Mouse (Mus musculus) E14TG2a.4 (cell line): ENCODE measurements around the gene Ascl1.
A peak's percentile ranks its signal among the peaks of the same experiment; 100 is the strongest.

ENCODE experiments used
- H3K27me3 ChIP-seq: 2 replicates; pipeline ENCODE4 v1.6.1; 2014; ENCODE audit warnings: low read length, control low read depth; ENCODE audit not compliant: insufficient read depth
- H3K36me3 ChIP-seq: 2 replicates; pipeline ENCODE4 v1.6.1; 2014; ENCODE audit warnings: low read length, control low read depth; ENCODE audit not compliant: insufficient read depth
- H3K4me1 ChIP-seq: replicated peaks from 2 replicates; pipeline ENCODE4 v1.6.1; 2014; ENCODE audit warnings: low read depth, low read length, control low read depth
- H3K4me3 ChIP-seq: replicated peaks from 2 replicates; pipeline ENCODE4 v1.5.1; 2014; ENCODE audit warnings: mild to moderate bottlenecking, low read length
- H3K9me3 ChIP-seq: 2 replicates; pipeline ENCODE4 v1.6.1; 2014; ENCODE audit warnings: low read length, control low read depth
- CTCF ChIP-seq: conservative IDR thresholded peaks from 2 replicates; pipeline ENCODE4 v1.5.1; 2014; ENCODE audit warnings: low read length
- NANOG ChIP-seq: IDR thresholded peaks from 2 replicates; pipeline ENCODE4 v1.6.1; 2014; ENCODE audit warnings: borderline replicate concordance, low read length, mixed read lengths
- POU5F1 ChIP-seq: IDR thresholded peaks from 2 replicates; pipeline ENCODE4 v1.6.1; 2014; ENCODE audit warnings: low read length, borderline replicate concordance

The Ascl1 gene

DNA sequence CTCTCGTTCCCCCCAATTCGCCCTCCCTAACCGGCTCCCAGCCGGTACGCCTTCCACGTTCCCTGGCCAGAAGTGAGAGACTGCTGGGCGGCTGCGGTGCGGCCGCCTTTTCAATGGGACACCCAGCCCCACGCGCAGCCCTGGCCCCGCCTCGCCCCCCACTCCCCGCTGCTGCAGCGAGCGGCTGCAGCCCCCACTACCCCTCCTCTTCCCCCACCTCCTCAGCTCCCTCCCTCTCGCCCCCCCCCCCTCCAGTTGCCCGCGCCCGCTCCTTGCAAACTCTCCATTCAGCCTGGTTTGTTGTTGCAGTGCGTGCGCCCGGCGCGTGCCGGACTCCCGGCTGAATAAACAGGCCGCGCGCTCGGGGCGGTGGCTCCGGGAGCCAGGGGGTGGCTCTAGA lies at the start of gene Ascl1:
Ascl1 (minus strand) TSS at position 85 of the 400 bp plus-strand sequence.
- no peaks in the 10 kb centered on the region for H3K9me3 ChIP-seq
- peaks cover 85% of the 10 kb centered on the region for H3K27me3 ChIP-seq
- H3K4me1 ChIP-seq, result peaks cover 24% of the 10 kb centered on the region
- peak within 1 kb of the TSS; percentile 78 for H3K4me3 ChIP-seq
- TF ChIP-seq POU5F1 (no peak), NANOG (no peak), CTCF (no peak)
- no peaks in the 10 kb centered on the region for H3K36me3 ChIP-seq

DNA sequence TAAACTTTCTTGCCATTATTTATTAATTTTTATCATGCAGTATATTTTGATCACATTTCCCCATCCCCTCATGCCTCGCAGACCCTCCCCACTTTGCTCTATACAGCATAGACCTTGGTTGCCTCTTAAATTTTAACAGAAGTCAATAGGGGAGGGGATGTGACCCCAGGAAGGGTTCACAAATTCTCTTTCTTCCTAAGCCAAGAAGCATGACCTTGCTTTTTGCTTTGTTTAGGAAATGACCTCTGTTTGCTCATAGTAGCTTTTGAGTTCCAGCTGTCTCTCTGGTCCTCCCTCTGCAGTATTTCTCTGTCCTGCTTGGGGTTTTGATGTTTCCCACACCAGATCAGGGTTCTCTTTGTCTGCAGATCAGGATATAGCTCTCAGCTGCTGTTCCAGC lies 40.7 kb upstream of the Ascl1 start:
- no peak for TF ChIP-seq NANOG
- TF ChIP-seq POU5F1, result no peak
- no peak for TF ChIP-seq CTCF
- Histone ChIP-seq H3K4me3 (no peak overlapping the region), H3K36me3 (no peaks in the 10 kb centered on the region), H3K9me3 (no peaks in the 10 kb centered on the region), H3K4me1 (no peaks in the 10 kb centered on the region), H3K27me3 (no peaks in the 10 kb centered on the region)

DNA sequence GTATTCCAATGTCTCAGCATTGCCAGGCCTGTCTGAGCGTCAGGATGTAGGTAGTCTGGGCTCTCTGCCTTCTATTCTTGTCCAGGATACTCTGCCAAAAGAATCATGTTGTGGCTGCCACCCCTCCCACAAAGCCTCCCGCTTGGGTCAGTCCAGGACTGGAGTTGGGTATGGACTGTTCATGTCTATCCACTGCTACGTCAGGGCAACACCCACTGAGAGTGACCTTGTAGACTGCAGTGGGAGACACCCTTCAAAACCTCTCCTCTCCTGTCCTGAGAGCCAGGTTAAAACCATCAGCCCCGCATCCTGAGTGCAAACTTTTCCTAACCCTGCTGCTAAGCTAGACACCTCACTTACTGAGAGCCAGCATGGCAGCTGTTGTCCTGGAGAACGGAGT lies 28.2 kb upstream of the Ascl1 start, which contains the start of gene Pah:
Pah (plus strand) TSS at position 150 of the 400 bp plus-strand sequence.
- TF ChIP-seq NANOG (no peak), CTCF (no peak), POU5F1 (no peak)
- H3K27me3 ChIP-seq, result no peaks in the 10 kb centered on the region
- H3K4me1 ChIP-seq, result no peaks in the 10 kb centered on the region
- no peak within 1 kb of the TSS for H3K4me3 ChIP-seq
- no peaks in the 10 kb centered on the region for H3K36me3 ChIP-seq
- H3K9me3 ChIP-seq, result no peaks in the 10 kb centered on the region

DNA sequence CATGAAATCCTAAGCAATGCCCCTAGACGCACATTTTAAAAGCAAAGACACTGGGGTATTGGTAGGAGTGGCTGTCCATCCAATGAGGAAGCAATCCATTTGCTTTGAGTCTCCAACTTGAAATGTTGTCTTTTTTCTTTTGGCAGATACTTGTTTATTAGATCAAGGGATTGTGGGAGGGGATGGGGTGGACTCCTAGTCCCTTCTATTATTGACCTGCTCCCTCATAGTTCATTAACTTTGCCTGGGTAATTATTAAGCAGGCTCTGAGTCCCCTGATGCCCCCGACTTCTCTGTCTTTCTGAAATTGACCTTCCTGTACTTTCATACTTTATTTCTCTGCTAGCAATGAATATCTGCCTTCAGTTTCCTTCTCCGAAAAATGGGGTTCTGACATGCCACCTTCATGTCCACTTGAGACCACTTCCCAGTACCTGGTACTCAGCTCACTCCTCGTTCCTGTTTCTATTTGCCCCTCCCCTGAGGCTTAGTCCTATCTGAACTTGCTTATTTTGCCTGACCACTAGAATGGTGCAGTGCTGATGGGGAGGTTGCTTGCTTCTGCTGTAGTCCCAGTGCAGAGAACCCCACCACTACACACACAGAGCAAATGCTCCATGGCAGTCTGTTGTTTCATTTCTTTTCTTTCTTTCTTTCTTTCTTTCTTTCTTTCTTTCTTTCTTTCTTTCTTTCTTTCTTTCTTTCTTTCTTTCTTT lies 27.1 kb upstream of the Ascl1 start:
- no peak overlapping the region for H3K4me3 ChIP-seq
- H3K4me1 ChIP-seq, result no peaks in the 10 kb centered on the region
- TF ChIP-seq CTCF (no peak), POU5F1 (no peak), NANOG (no peak)
- H3K27me3 ChIP-seq, result no peaks in the 10 kb centered on the region
- H3K9me3 ChIP-seq, result no peaks in the 10 kb centered on the region
- H3K36me3 ChIP-seq, result no peaks in the 10 kb centered on the region

DNA sequence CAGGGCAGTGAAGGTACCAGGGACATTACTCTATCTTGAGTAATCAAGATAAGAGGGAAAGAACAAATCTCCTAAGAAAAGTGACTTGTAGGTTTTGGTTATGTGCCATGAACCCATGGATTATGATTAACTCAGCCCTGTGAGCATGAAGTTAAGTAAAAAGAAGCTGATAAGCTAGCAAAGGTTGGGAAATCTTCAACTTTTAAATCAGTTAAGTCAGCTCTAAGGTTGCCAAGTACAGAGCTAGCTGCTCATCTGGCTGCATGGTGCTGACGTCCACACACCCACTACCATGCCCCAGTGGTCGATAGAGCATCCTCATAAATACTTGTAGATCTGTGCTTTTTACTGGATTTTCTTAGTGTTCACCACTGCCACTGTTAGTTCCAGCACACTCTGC lies 25.1 kb upstream of the Ascl1 start:
- Histone ChIP-seq H3K4me3 (no peak overlapping the region), H3K9me3 (no peaks in the 10 kb centered on the region), H3K27me3 (no peaks in the 10 kb centered on the region), H3K4me1 (no peaks in the 10 kb centered on the region), H3K36me3 (no peaks in the 10 kb centered on the region)
- TF ChIP-seq CTCF (no peak), POU5F1 (no peak), NANOG (no peak)

DNA sequence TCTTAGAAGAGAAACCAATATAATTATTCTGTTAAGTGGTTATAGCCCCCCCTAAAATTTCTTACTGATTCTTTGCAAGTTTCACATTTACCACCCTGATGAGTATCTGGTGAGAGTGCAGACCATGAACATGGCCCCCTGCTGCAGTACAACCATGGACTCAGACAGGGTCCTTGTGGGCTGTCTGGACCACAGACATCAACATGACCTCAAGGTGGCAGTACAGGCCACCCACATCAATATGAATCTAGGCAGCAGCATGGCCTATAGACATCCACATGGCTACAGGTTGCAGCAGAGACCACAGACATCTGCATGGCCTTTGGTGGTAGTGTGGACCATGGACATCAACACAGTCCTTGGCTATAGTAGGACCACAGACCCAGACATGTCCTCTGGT lies 19.6 kb upstream of the Ascl1 start:
- TF ChIP-seq NANOG (no peak), POU5F1 (no peak), CTCF (peak; percentile 11)

DNA sequence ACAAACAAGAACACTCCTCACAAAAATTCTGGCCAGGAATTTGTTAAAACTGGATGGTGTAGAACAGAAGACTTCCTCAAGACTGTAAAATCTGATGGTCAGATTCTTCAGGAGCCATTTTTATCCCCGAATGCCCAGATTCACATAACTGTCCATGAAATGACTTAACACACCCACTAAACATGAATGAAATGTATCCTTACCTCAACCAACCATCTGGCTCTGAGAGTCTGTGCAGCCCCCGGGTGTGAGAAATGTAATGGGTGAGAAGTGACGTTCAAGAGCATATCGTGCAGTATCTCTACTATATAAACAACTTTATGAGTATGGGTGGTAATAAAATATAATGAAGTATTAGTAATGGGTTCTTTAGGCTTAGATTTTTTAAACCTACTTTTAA lies 15.1 kb upstream of the Ascl1 start:
- Histone ChIP-seq H3K4me1 (no peaks in the 10 kb centered on the region), H3K9me3 (peaks cover 21% of the 10 kb centered on the region), H3K36me3 (no peaks in the 10 kb centered on the region), H3K27me3 (peaks cover 4% of the 10 kb centered on the region), H3K4me3 (no peak overlapping the region)
- TF ChIP-seq POU5F1, result no peak
- no peak for TF ChIP-seq CTCF
- TF ChIP-seq NANOG, result no peak

More for the DNA sequence above, 19.6 kb upstream of the Ascl1 start:
- H3K36me3 ChIP-seq, result no peaks in the 10 kb centered on the region
- H3K9me3 ChIP-seq, result peaks cover 19% of the 10 kb centered on the region
- no peaks in the 10 kb centered on the region for H3K27me3 ChIP-seq
- no peak overlapping the region for H3K4me3 ChIP-seq
- H3K4me1 ChIP-seq, result no peaks in the 10 kb centered on the region

DNA sequence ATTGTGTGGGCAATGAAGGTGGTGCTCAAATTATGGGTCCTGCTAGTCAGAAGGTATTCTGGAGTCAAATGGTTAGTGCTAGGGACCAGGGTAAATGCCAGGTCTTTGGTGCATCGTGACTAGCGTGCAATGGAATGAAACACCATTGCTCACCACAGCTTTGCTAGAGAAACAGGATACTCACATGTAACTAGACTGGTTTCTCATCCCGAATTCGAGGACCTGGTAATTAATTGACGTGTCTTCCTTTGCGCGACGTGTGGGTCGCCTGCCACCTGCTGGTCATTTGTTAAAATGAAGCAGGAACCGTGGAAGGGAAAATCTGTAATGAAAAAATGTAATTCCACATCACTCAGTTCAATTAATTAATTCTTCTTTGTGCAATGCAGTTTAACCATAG lies 10.5 kb upstream of the Ascl1 start:
- Histone ChIP-seq H3K4me1 (peaks cover 7% of the 10 kb centered on the region; the same call in 1 of the 2 replicates), H3K36me3 (no peaks in the 10 kb centered on the region), H3K4me3 (no peak overlapping the region), H3K9me3 (peaks cover 10% of the 10 kb centered on the region), H3K27me3 (peaks cover 35% of the 10 kb centered on the region)
- TF ChIP-seq NANOG, result no peak
- peak; percentile 62 for TF ChIP-seq CTCF

DNA sequence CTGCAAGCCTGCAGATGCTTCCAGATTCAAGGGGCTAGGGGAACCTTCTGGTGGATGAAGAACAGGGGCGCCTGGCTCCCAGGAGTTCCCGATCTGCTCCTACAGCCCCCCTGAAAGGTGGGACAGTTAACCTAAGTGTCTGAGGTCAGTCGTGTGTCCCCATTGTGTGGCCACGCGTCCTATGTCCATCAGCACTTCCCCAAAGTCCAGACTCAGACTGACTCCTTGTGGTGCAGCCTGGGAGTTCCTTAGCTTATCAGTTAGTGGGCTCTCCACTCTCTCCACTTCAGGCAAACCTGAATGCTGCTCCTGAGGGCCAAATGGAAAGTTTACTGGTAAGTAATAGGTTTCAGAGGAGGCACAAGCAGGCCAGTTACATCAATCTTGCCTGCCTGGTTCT lies 8.8 kb upstream of the Ascl1 start:
- Histone ChIP-seq H3K4me1 (peaks cover 7% of the 10 kb centered on the region; the same call in 1 of the 2 replicates), H3K27me3 (peaks cover 45% of the 10 kb centered on the region)
- no peak for TF ChIP-seq NANOG
- TF ChIP-seq POU5F1, result no peak
- TF ChIP-seq CTCF, result no peak

More for the DNA sequence above, 8.8 kb upstream of the Ascl1 start:
- no peaks in the 10 kb centered on the region for H3K36me3 ChIP-seq
- H3K9me3 ChIP-seq, result no peaks in the 10 kb centered on the region
- H3K4me3 ChIP-seq, result no peak overlapping the region
